Mouse (Mus musculus) retina, embryonic 14.5 days (tissue): ENCODE measurements around the gene 6430548M08Rik.

Source experiments
- DNase-seq: peaks from one replicate; pipeline ENCODE4 v3.0.0-alpha.2; 2015; ENCODE audit warnings: low spot score

Gene 6430548M08Rik

DNA sequence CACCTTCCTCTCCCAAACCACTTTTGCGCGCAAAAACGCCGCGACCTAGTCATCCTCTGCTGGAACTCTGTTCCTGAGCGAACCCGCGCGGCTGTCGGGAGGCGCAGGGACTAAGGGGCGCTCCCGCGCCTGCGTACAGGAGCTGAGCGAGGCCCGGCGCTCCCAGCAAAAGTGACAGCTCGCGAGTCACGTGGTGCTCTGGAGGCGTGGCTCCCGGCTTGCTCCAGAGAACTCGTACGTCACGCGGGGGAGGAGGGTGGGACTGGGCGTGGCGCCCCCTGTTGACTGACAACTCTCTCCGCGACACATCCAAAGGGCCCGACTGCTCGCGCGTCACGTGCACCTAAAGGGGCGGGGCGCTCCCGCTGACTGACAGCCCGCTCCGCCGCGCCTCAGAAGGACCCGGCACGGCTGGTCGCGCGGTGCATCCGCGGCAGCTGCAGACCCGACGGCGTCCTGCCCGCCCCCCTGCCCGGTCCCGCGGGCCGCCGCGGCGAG is at the start of gene 6430548M08Rik:
Gene 6430548M08Rik, plus strand, starts transcription at position 395 of the 498 bp plus-strand sequence.
- DNase-seq: peak; percentile 100

DNA sequence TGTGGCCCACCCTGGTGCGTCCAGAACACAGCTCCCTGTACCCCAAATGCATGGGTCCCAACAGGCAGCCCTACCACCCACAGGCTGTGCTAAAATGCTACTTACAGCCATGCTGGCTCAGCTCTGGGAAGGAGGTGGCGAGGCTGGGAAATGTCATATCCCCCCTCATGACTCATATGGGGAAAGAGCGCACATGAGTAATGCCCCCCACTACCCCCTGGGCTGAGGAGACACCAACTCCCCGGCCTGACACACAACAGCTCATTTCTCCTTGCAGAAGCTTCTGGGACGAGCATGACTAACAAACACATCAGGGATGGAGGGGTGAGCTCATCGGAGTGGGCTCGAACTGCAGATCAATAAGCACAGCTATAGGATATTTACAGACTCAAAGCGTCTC is 48.3 kb upstream of the 6430548M08Rik start:
- DNase-seq: no peak

DNA sequence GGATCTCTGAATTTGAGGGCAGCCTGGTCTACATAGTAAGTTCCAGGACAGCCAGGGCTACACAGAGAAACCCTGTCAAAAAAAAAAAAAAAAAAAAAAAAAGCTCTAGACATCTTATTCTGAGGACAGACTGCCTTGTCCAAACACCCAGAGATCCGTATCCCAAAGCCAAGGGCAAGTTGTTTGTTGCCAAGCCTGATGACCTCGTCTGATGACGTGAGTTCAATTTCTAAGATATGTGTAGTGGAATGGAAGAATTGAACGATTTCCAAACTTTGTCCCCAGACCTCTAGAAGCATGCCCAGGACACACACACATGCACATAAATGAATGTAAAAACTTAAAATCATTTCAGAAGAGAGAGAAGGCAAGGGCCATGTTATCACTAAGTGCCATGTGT is 47.7 kb upstream of the 6430548M08Rik start:
- no peak for DNase-seq

DNA sequence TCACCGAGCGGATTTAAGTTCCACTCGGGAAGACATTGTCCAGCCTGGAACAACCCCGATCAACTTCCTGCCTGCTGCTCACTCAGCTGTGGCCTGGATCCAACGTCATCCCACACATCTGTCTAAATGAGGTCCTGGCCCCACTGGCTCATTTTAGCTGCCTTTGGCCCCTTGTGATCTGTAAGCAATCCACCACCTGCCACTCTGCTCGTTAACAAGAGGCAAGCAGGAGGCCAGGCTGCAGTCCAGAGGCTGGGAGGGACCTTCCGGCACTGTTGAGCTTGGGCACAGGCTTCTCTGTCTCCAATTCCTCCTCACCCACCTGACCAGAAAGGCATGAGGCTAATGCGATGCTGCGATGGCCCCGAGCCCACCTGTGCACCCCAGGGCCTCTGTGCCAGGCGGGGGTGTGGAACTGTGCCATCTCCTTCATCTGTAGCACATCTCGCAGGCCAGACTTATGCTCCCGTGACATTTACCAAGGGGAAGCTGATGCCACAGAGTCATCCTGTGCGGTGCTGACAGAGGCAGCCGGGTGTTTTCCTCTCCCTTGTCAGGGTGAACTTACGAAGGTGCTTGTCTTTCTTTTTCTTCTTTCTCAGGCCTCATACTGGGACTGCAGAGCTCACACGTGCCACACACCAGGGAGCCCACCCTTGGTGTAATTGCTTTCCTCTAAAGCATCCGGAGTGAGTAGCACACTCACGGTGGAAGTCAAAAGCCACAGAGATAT is 45.9 kb upstream of the 6430548M08Rik start:
- DNase-seq: no peak

DNA sequence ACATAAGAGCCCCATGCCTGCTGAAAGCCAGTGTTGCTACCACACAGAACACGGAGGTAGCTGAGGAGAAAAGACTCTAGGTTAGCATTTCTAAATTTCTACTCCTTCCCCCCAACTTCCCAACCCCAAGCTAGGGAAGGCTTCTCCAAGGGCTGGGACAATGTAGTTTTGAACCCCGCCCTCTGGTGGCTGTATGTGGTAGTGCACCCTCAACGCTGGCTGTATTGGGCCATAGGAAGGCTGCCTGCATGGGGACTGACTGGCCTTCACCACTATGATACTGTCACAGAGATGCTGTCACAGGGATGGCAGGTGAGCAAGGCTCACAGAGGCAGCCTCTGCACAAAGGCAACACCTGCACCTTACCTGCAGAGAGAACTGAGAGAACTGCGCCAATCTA is 42.3 kb upstream of the 6430548M08Rik start:
- peak; percentile 93 for DNase-seq

DNA sequence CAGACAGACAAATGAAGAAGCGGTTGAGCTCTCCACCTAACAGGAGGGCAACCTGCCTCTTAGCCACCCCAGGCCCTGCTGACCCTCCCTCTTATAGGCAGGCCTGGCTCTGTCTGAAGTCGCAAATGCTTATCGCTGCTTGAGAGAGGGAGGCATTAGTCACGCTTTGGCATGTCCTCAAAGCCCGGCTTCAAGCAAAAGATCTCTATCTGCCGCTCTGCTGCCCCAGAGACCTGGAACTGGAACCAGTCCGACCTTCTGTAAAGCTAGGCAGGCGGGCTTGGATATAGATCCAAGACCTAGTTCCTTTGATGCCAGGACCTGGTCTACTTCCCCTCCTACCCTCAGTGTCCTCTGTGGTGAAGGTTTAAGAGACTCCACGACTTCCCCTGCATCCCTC is 41.7 kb upstream of the 6430548M08Rik start:
- DNase-seq: no peak

DNA sequence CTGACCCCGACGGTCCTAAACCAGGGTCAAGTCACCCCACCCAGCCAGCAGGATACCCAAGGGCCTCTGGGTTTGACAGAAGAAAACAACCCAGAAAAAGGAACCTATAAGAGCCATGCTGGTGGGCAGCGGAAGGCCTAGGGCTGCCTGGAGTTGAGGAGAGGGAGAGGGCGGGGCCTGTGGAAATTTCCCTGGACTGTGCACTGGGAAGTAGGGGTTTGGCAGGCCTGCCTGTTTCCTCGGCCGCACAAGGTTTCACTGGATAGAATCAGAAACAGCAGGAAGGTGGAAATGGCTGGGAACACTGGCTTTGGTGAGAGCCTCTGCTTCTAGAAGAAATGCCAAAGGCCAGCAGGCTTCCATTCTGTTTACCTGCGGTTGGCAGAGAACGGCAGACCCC is 41.1 kb upstream of the 6430548M08Rik start:
- DNase-seq: no peak

DNA sequence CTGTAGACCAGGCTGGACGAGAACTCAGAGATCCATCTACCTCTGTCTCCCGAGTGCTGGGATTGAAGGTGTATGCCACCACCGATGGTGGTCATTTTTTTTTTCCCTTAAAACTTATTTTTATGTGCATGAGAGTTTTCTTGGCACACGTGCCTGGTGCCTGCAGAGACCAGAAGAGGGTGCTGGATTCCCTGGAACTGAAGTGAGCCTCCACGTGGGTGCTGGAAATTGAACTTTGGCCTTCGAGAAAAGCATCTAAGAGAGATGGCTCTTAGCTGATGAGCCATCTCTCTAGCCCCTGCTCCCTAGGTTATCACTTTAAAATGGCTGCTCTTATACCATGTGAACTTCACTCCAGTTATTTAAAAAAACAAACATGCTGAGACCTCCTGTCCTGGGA is 39.4 kb upstream of the 6430548M08Rik start:
- DNase-seq: no peak

DNA sequence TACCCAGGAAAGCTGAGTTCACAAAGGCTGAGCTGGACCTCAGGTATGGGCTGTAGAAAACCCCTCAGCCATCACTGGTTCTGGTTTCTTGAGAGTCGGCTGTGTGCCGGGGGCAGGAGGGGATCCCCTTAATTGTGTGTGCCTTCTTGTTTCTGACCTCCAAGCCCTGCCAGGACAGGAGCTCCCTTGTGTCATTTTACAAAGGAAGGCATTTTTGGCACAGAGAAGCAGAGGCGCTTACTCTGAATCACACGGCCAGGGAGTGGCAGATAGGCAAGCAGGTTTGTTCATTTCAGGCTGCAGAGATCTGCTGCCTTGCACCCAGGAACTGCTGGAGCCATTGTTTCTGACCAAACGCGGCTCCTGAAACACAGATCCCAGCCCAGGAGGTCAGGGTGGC is 38.6 kb upstream of the 6430548M08Rik start:
- no peak for DNase-seq

DNA sequence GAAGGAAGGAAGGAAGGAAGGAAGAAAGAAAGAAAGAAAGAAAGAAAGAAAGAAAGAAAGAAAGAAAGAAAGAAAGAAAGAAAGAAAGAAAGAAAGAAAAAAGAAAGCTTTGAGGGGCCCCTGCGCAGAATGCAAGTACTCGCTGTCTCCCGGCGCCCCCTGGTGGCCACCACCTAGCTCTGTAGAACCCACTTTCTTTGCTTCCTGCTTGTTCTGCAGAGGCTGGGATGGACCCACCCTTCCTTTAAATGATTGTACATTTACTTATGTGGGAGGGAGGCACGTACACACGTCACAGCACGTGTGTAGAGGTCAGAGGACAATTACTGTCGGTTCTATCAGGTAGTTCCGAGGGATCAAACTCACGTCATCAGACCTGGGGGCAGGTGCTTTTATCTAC is 35.9 kb upstream of the 6430548M08Rik start:
- peak; percentile 86 for DNase-seq

DNA sequence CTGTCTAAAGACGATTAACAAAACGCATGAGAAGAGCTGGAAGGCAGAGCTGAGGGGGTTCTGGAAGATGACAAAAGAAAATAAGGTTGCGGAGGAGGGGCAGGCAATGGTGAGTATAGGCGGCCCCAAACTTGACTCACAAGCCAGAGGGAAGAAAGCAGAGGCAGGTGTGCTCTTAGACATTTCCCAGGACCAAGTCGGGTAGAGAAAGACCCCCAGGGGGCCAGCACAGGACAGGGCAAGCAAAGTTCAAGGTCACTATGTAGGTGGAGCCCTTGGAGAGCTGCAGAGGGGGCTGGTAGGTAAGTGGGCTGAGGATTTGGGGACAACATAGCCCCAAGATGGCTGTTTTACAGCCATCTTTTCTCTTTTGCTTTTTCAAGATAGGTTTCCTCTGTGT is 34.6 kb upstream of the 6430548M08Rik start:
- DNase-seq: no peak

DNA sequence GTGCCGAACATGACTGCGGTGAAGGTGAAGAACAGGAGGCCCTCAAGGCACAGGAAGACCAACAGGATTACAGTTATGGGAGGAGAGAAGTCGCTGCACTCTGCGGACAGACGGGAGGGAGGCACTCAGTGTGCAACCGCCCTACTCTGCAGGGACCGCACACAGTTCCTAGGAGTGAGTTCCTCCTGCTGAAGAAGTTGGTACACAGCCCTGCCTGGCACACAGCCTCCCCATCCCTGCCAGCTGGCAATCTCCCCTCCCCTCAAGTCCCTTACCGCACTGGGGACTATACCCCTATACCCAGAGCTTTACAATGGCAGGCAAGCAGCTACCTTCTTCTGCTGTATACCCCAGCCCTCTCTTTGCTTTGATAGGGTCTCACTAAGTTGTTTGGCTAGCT is 30.7 kb upstream of the 6430548M08Rik start:
- DNase-seq: no peak

DNA sequence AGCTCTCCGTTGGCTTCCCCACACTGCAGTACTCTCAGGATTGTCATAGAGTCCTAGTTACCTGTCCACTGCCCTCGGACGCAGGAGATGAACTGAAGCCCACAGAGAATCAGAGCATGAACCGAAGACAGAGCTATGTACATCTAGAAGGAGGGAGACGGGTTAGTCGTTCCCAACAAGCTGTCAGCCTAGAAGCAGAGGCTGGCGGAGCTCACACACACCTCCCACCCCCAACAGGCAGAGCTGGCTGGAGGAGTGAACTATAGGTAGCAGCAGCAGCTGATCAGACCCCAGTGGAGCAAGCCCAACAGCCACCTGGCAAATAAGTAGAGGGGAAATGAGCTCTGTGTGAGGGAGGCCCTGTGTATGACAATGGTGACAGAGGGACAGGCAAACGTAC is 29.2 kb upstream of the 6430548M08Rik start:
- no peak for DNase-seq

DNA sequence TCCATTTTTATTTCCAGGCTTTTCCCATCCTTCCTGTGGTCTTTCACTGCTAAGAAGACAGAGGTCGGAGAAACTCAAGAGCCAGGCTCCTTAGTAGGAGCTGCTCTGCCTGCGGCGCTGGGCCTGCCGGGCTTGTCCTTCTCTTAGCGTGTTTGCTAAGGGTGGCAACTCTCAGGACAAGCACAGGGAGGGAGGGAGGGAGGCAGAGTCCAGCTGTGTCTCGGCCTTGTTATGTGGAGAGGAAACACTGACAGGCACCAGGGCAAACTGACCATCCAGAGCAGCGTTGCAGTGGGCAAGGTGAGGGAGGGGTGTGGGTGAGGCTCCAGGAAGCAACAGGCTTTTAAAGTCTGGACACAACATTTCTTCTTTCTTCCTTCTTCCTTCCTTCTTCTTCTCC is 24.4 kb upstream of the 6430548M08Rik start:
- DNase-seq: no peak

DNA sequence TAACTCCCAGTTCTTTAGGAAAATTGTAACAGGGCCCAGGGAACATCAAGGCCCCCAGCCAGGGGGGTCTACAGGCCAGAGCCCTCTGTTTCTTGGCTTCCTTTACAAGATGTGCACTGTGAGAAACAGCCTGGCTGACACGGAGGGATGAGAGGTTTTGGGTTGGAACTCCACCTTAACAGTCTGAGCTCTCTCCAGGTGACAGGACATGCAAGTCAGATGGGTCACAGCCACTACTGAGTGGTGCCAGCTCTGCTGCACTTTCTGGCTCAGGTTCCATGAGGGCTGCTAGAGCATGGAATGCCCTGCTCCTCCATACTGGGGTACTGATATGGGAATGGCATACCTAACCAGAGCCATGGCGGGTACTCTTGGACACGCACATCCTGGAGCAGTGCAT is 22.9 kb upstream of the 6430548M08Rik start:
- DNase-seq: no peak

DNA sequence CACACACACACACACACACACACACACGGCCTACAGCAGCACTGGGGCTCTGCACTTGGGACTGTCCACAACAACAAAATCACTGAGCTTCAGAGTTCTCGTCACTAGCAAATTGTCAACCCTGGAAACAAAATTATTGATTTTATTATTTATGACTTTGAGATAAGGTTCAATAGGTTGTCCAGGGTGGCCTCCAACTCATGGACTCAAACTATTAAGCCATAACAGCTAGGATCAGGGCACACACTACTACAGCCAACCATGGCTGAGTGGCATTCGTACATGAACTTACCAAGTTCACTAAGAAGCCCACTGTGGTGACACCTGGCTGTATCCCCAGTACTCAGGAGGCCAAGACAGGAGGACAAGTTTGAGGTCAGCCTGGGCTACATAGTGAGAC is 20.8 kb upstream of the 6430548M08Rik start:
- DNase-seq: no peak

DNA sequence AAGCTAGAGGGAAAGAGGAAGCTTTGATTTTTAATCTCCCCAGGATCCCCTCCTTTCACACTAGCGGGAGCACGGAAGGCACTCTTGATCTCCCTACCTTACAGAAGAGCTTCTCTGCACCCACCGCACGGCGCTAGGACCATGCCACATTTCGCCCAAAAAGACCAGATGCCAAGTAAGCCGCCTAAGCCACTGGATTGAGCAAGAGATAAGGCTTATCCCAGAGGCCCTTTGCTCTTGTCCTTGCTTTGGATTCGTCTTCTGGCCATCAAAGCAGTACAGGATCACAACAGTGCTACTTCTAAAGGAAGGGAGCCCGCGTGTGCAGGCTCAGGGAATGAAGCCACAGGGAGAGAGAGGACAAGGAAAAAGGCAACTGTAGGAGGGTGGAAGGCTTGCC is 19.2 kb upstream of the 6430548M08Rik start:
- no peak for DNase-seq

DNA sequence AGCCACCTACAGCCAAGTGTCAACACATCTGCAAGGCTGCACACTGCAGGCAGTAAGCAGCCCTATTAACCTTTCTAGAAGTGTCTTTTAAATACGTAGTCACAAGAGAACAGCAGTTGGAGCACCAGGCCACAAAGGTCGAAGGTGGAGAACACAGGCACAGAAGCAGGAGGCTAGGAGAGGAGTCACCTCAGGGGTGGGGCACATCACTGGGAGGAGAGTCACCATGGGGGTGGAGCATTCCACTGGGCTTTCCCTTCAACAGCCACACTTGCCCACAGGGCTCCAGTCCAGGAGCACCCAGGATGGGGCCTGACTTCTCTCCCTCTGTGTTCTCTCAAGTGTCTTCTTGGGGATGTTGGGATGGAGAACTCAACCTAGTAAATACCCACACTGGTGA is 17.5 kb upstream of the 6430548M08Rik start:
- no peak for DNase-seq

DNA sequence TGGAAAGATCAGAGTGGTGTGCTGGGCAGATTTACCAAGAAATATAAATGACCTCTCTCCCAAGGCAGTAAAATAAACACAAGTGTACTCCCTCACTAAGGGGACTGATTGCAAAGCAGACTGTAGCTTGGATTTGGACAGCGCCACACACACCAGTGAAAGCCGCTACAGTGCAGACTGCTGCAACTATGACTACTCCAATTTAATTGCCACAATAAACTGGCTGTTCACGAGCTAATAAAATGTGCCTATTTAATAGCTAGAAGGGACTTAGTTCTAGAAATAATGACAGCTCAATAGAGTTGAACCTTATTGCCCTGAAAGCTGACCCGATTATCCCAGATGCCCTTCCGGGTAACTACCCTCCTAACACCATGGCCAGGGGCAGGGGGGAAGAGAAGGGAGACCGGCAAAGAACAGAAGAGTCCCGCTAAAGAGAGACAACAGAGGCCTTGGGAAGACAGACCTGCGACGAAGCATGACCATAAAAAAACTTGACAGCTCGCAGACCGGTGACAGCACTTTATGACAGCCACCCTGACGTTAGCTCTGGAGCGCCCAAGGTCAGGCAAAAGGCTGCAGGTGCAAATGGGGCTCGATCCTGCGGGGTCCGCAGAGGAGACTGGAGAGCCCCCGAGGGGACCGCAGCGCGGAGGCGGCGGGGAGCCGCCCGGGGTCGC is 13.4 kb upstream of the 6430548M08Rik start:
- no peak for DNase-seq

DNA sequence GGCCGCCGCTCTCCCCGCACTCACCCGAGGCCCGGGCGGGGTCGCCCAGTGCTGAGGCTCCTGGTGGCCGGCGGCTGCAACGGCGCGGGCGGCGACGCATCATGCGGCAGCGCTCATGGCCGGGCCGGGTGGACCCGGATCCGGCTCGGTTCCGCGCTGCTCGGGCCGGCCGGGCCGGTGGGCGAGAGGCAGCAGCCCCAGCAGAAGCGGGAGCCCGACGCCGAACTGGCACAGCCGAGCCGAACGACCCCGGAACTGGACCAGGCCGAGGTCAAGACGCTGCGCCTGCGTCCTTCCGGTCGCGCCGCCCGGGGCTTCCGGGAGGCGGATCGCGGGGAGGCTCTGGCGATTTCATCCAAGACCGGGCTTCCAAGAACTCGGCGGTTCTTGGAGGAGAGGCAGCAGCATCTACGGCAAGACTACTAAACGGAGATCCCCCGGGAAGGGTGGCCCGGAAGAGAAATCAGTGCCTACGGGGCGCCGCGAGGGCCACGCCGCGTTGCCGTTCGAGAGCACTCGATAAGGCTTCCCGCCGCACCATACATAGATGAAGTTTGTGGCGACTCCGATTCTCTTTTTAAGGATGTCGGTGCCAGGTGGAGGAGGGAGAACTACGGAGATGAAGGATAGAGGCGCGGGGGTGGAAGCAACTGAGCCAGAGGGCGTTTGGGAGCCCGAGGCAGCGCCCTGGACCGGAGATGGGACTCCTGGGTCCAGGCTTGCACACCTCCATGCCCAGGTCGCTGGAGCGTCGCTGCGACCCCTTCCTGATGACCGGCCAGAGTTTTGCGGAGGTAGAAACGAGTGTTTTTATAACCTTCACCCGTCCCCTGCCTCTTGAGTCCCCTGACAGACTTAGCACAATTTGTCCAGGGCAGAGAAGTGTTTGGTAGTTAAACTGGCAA is 12.6 kb upstream of the 6430548M08Rik start, which contains the start of gene Zdhhc7:
Gene Zdhhc7, minus strand, starts transcription at position 415 of the 905 bp plus-strand sequence.
- DNase-seq: peak; percentile 77

DNA sequence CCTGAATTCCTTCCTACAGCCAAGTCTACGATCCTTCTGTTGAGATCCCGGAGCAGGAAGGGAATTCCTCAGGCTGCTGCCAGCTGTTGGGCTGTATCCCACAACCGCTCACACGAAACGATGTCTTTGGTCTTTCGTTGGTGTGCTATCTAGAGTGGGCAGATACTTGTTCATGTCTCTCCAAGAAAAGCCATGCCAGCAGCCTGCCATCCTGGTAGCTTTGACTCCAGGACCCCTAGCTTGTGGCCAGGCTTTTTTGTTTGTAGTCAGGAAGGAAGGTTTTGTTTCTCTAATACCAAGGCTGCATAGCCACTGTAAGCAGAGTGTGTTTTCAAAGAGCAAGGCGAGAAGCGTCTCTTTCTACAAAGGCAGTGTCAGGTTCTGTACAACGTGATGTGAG is 10.0 kb upstream of the 6430548M08Rik start:
- no peak for DNase-seq

DNA sequence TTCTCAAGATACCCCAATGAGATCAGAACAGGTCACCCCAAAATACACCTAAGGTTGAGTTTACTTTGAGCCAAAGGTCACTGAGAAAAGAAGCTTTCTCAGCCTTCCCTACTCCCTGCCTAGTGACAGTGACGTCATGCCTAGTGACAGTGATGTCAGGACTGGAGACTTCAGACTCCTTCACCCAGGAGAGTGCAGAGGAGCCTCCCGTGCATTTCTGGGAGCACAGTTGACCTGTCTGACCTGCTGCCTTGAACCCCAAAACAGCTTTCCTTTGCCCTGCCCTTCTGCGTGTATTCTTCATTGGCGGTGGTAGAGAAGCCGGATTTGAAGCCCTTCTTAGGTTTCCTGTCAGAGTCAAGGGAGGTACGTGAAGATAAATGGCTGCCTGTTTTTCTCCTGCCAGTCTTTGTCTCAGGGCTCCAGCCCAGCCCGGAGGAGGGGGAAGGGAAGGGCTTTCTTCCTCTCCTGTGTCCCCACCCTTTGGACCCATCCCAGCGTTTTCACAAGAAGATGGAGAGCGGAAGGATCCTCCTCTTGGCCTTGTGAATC is 9.2 kb upstream of the 6430548M08Rik start:
- DNase-seq: no peak
